Mouse (Mus musculus): ENCODE results near the gene Naa35. TPM values are rescaled to one million over a fixed set of nuclear protein-coding genes. Genes with fewer than 3 reads are reported as not detected.

Gene Naa35
- polyA plus RNA-seq, 1 experiment from 2014 or later = 105 TPM

GRCm38 (mm10) chr13:59657781-59658180 is 72.7 kb downstream of the Naa35 start:
- Histone ChIP-seq H3K4me2 (replicated peaks; ENCODE audit: low read depth, low read length) (no peak overlapping the region), H3K36me3 (ENCODE audit: insufficient read depth, low read length) (0 out of 2 replicates have a peak, but pooled peaks cover 3% of the 10 kb centered on the region), H3K9me3 (ENCODE audit: low read length) (no peaks in the 10 kb centered on the region), H3K27ac (ENCODE audit: low read length) (no peak overlapping the region), H3K4me1 (ENCODE audit: insufficient read depth, low read length) (peaks cover 16% of the 10 kb centered on the region), H3K4me3 (ENCODE audit: low read length) (no peak overlapping the region), H3K9ac (replicated peaks; ENCODE audit: low read length) (no peak overlapping the region), H3K27me3 (ENCODE audit: insufficient read depth, low read length) (no peaks in the 10 kb centered on the region)
- no peak for ATAC-seq (ENCODE audit: low FRiP score, low TSS enrichment)
- WGBS = 86% methylated on average over 5 of the region's 5 CpGs

DNA sequence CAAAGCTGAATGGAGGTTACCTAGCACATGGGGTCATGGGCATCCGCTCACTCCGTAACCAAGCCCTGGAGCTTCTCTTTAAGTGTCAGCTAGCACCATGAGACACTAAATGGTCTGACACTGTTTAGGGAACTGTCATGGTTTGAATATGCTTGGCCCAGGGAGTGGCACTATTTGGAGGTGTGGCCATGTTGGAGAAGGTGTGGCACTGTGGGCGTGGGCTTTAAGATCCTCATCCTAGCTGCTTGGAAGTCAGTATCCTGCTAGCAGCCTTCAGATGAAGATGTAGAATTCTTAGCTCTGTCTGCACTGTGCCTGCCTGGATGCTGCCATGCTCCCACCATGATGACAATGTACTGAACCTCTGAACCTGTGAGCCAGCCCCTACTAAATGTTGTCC is 75.3 kb downstream of the Naa35 start:
- H3K36me3 ChIP-seq (ENCODE audit: insufficient read depth, low read length) = peaks cover 7% of the 10 kb centered on the region; the same call in 1 of the 2 replicates
- no peak overlapping the region for H3K9ac ChIP-seq (replicated peaks; ENCODE audit: low read length)
- no peaks in the 10 kb centered on the region for H3K27me3 ChIP-seq (ENCODE audit: insufficient read depth, low read length)
- no peaks in the 10 kb centered on the region for H3K9me3 ChIP-seq (ENCODE audit: low read length)
- peaks cover 4% of the 10 kb centered on the region; the same call in 1 of the 2 replicates for H3K4me1 ChIP-seq (ENCODE audit: insufficient read depth, low read length)
- H3K4me2 ChIP-seq (replicated peaks; ENCODE audit: low read depth, low read length) = no peak overlapping the region
- WGBS = 91% methylated on average over 3 of the region's 3 CpGs
- no peak overlapping the region for H3K4me3 ChIP-seq (ENCODE audit: low read length)
- no peak for ATAC-seq (ENCODE audit: low FRiP score, low TSS enrichment)
- no peak overlapping the region for H3K27ac ChIP-seq (ENCODE audit: low read length)

- ATAC-seq (ENCODE audit: low FRiP score, low TSS enrichment) = no peak
- H3K4me2 ChIP-seq (replicated peaks; ENCODE audit: low read depth, low read length) = no peak overlapping the region
- no peak overlapping the region for H3K4me3 ChIP-seq (ENCODE audit: low read length)
- WGBS = 85% methylated on average over 8 of the region's 8 CpGs
- no peak overlapping the region for H3K27ac ChIP-seq (ENCODE audit: low read length)
- no peaks in the 10 kb centered on the region for H3K9me3 ChIP-seq (ENCODE audit: low read length)
- H3K27me3 ChIP-seq (ENCODE audit: insufficient read depth, low read length) = no peaks in the 10 kb centered on the region
- no peak overlapping the region for H3K9ac ChIP-seq (replicated peaks; ENCODE audit: low read length)
- H3K4me1 ChIP-seq (ENCODE audit: insufficient read depth, low read length) = peaks cover 4% of the 10 kb centered on the region; the same call in 1 of the 2 replicates
- H3K36me3 ChIP-seq (ENCODE audit: insufficient read depth, low read length) = peaks cover 7% of the 10 kb centered on the region; the same call in 1 of the 2 replicates
Observed at GRCm38 (mm10) chr13:59661387-59661786, 76.3 kb downstream of the Naa35 start.

DNA sequence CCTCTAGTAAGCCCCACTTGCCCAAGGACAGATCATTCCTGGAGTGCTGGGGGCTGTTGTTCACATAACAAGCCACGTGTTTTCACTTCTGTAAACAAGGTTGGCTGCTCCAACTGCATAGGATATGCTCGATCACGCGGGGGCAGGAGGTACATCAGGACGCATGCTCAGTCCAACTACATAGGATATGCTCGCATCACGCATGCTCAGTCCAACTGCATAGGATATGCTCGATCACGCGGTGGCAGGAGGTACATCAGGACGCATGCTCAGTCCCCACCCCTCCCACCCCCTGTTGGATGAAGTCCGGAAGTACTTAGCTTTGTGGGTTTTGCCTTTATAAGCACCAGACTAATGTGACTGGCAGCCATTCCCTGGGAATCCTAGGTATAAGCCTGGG is 76.9 kb downstream of the Naa35 start:
- no peaks in the 10 kb centered on the region for H3K27me3 ChIP-seq (ENCODE audit: insufficient read depth, low read length)
- H3K9ac ChIP-seq (replicated peaks; ENCODE audit: low read length) = no peak overlapping the region
- no peak overlapping the region for H3K4me2 ChIP-seq (replicated peaks; ENCODE audit: low read depth, low read length)
- WGBS = 96% methylated on average over 12 of the region's 12 CpGs
- no peak overlapping the region for H3K27ac ChIP-seq (ENCODE audit: low read length)
- no peak for ATAC-seq (ENCODE audit: low FRiP score, low TSS enrichment)
- no peaks in the 10 kb centered on the region for H3K9me3 ChIP-seq (ENCODE audit: low read length)
- peaks cover 7% of the 10 kb centered on the region; the same call in 1 of the 2 replicates for H3K36me3 ChIP-seq (ENCODE audit: insufficient read depth, low read length)
- H3K4me3 ChIP-seq (ENCODE audit: low read length) = no peak overlapping the region
- H3K4me1 ChIP-seq (ENCODE audit: insufficient read depth, low read length) = peaks cover under 1% of the 10 kb centered on the region; the same call in 1 of the 2 replicates

- ATAC-seq (ENCODE audit: low FRiP score, low TSS enrichment) = peak; percentile 52; the same call in 1 of the 2 replicates
- Histone ChIP-seq H3K36me3 (ENCODE audit: insufficient read depth, low read length) (peaks cover 7% of the 10 kb centered on the region; the same call in 1 of the 2 replicates), H3K4me3 (ENCODE audit: low read length) (no peak overlapping the region), H3K27ac (ENCODE audit: low read length) (no peak overlapping the region), H3K27me3 (ENCODE audit: insufficient read depth, low read length) (no peaks in the 10 kb centered on the region), H3K9me3 (ENCODE audit: low read length) (no peaks in the 10 kb centered on the region), H3K9ac (replicated peaks; ENCODE audit: low read length) (no peak overlapping the region), H3K4me1 (ENCODE audit: insufficient read depth, low read length) (peaks cover 9% of the 10 kb centered on the region; the same call in 1 of the 2 replicates), H3K4me2 (replicated peaks; ENCODE audit: low read depth, low read length) (no peak overlapping the region)
- 74% methylated on average over 19 of the region's 19 CpGs for whole genome bisulfite sequencing
Observed at GRCm38 (mm10) chr13:59663939-59664712, 79.1 kb downstream of the Naa35 start.

- 90% methylated on average over 5 of the region's 5 CpGs for WGBS
- Histone ChIP-seq H3K9ac (replicated peaks; ENCODE audit: low read length) (no peak overlapping the region), H3K9me3 (ENCODE audit: low read length) (no peaks in the 10 kb centered on the region), H3K27ac (ENCODE audit: low read length) (no peak overlapping the region), H3K4me3 (ENCODE audit: low read length) (no peak overlapping the region), H3K27me3 (ENCODE audit: insufficient read depth, low read length) (no peaks in the 10 kb centered on the region), H3K36me3 (ENCODE audit: insufficient read depth, low read length) (peaks cover 5% of the 10 kb centered on the region; the same call in 1 of the 2 replicates), H3K4me2 (replicated peaks; ENCODE audit: low read depth, low read length) (no peak overlapping the region), H3K4me1 (ENCODE audit: insufficient read depth, low read length) (peaks cover 9% of the 10 kb centered on the region; the same call in 1 of the 2 replicates)
- no peak for ATAC-seq (ENCODE audit: low FRiP score, low TSS enrichment)
Observed at GRCm38 (mm10) chr13:59667763-59668162, 82.7 kb downstream of the Naa35 start.

- Histone ChIP-seq H3K9ac (replicated peaks; ENCODE audit: low read length) (no peak overlapping the region), H3K4me3 (ENCODE audit: low read length) (no peak overlapping the region), H3K27ac (ENCODE audit: low read length) (peak overlapping the region; percentile 71), H3K4me2 (replicated peaks; ENCODE audit: low read depth, low read length) (no peak overlapping the region), H3K9me3 (ENCODE audit: low read length) (no peaks in the 10 kb centered on the region), H3K36me3 (ENCODE audit: insufficient read depth, low read length) (peaks cover 5% of the 10 kb centered on the region; the same call in 1 of the 2 replicates), H3K27me3 (ENCODE audit: insufficient read depth, low read length) (no peaks in the 10 kb centered on the region), H3K4me1 (ENCODE audit: insufficient read depth, low read length) (peaks cover 14% of the 10 kb centered on the region)
- 36% methylated on average over 11 of the region's 11 CpGs for whole genome bisulfite sequencing
- peak; percentile 43; the same call in 1 of the 2 replicates for ATAC-seq (ENCODE audit: low FRiP score, low TSS enrichment)
Observed at GRCm38 (mm10) chr13:59668501-59669093, 83.5 kb downstream of the Naa35 start.

GRCm38 (mm10) chr13:59669946-59670345 is 84.9 kb downstream of the Naa35 start:
- no peak overlapping the region for H3K9ac ChIP-seq (replicated peaks; ENCODE audit: low read length)
- WGBS = 90% methylated on average over 10 of the region's 10 CpGs
- no peak for ATAC-seq (ENCODE audit: low FRiP score, low TSS enrichment)
- H3K27ac ChIP-seq (ENCODE audit: low read length) = no peak overlapping the region
- no peak overlapping the region for H3K4me2 ChIP-seq (replicated peaks; ENCODE audit: low read depth, low read length)
- no peaks in the 10 kb centered on the region for H3K27me3 ChIP-seq (ENCODE audit: insufficient read depth, low read length)
- H3K4me3 ChIP-seq (ENCODE audit: low read length) = no peak overlapping the region
- no peaks in the 10 kb centered on the region for H3K9me3 ChIP-seq (ENCODE audit: low read length)
- peaks cover 24% of the 10 kb centered on the region for H3K4me1 ChIP-seq (ENCODE audit: insufficient read depth, low read length)
- peaks cover 4% of the 10 kb centered on the region; the same call in 1 of the 2 replicates for H3K36me3 ChIP-seq (ENCODE audit: insufficient read depth, low read length)

GRCm38 (mm10) chr13:59671521-59671920 is 86.5 kb downstream of the Naa35 start:
- Histone ChIP-seq H3K4me3 (ENCODE audit: low read length) (no peak overlapping the region), H3K27me3 (ENCODE audit: insufficient read depth, low read length) (no peaks in the 10 kb centered on the region), H3K4me1 (ENCODE audit: insufficient read depth, low read length) (peaks cover 24% of the 10 kb centered on the region), H3K27ac (ENCODE audit: low read length) (no peak overlapping the region), H3K4me2 (replicated peaks; ENCODE audit: low read depth, low read length) (no peak overlapping the region), H3K9ac (replicated peaks; ENCODE audit: low read length) (no peak overlapping the region), H3K36me3 (ENCODE audit: insufficient read depth, low read length) (no peaks in the 10 kb centered on the region), H3K9me3 (ENCODE audit: low read length) (no peaks in the 10 kb centered on the region)
- ATAC-seq (ENCODE audit: low FRiP score, low TSS enrichment) = no peak
- 80% methylated on average over 2 of the region's 2 CpGs for WGBS

DNA sequence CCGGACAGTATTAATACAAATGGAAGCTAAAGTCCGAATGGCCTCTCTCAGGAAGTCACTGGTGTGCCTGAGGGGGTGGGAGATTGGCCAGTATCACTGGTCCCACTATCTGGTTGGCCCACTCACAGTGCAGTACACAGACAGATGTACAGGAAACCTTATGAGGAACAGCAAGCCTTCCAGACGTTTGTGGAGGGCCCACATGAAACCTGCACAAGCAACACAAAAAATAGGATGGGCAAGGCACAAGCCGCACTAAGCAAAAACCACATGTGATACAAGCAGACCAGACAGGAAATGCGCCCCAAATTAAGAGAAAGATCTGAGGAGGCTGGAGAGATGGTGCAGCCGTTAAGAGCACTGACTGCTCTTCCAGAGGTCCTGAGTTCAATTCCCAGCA is 87.2 kb downstream of the Naa35 start:
- Histone ChIP-seq H3K9me3 (ENCODE audit: low read length) (no peaks in the 10 kb centered on the region), H3K27me3 (ENCODE audit: insufficient read depth, low read length) (no peaks in the 10 kb centered on the region), H3K4me2 (replicated peaks; ENCODE audit: low read depth, low read length) (no peak overlapping the region), H3K4me1 (ENCODE audit: insufficient read depth, low read length) (peaks cover 24% of the 10 kb centered on the region), H3K27ac (ENCODE audit: low read length) (no peak overlapping the region), H3K9ac (replicated peaks; ENCODE audit: low read length) (no peak overlapping the region), H3K36me3 (ENCODE audit: insufficient read depth, low read length) (no peaks in the 10 kb centered on the region), H3K4me3 (ENCODE audit: low read length) (no peak overlapping the region)
- no peak for ATAC-seq (ENCODE audit: low FRiP score, low TSS enrichment)
- 77% methylated on average over 6 of the region's 6 CpGs for WGBS
